Mouse (Mus musculus) heart, adult 2 months (tissue): ENCODE results near the gene Itpr1. TPM values are rescaled to one million over a fixed set of nuclear protein-coding genes. Genes with fewer than 3 reads are reported as not detected.
"Not testable (repeated sequence)": the region's sequence is repeated elsewhere in the genome, so short reads cannot be mapped to it uniquely, and the experiment has no call there.

Experiments
- DNase-seq, 2 experiments: peaks; one replicate each; pipeline ENCODE4 v3.0.0; 2021
- H3K27ac ChIP-seq: fragments of 200-600 bp; 2 replicates; pipeline ENCODE4 v1.8.1; 2022
- H3K27me3 ChIP-seq: fragments of 200-500 bp; 2 replicates; pipeline ENCODE4 v1.6.1; 2012; ENCODE audit warnings: mild to moderate bottlenecking, low read length, inconsistent platforms, mixed read lengths; ENCODE audit not compliant: control insufficient read depth, insufficient read depth
- H3K36me3 ChIP-seq: fragments of 200-500 bp; 2 replicates; pipeline ENCODE4 v1.6.1; 2012; ENCODE audit warnings: low read length, inconsistent platforms; ENCODE audit not compliant: control insufficient read depth, insufficient read depth
- H3K4me1 ChIP-seq: fragments of 200-500 bp; 2 replicates; pipeline ENCODE4 v1.6.1; 2011; ENCODE audit warnings: low read length; ENCODE audit not compliant: control insufficient read depth, insufficient read depth
- H3K4me3 ChIP-seq: fragments of 200-600 bp; 2 replicates; pipeline ENCODE4 v1.8.1; 2022
- H3K79me2 ChIP-seq: fragments of 200-500 bp; replicated peaks from 2 replicates; pipeline ENCODE4 v1.6.1; 2012; ENCODE audit warnings: mild to moderate bottlenecking, inconsistent platforms, low read length, moderate library complexity, mixed read lengths; ENCODE audit not compliant: control insufficient read depth, insufficient read depth
- H3K9ac ChIP-seq: fragments of 200-500 bp; 2 replicates; pipeline ENCODE4 v1.6.1; 2012; ENCODE audit warnings: low read depth, mild to moderate bottlenecking, control low read depth, inconsistent platforms, low read length, mixed read lengths
- CTCF ChIP-seq: fragments of 200-600 bp; IDR thresholded peaks from 2 replicates; pipeline ENCODE4 v1.8.1; 2022; ENCODE audit warnings: antibody characterized with exemption, mild to moderate bottlenecking, moderate library complexity
- EP300 ChIP-seq: fragments of 200-500 bp; IDR thresholded peaks from 2 replicates; pipeline ENCODE4 v1.6.1; 2011; ENCODE audit warnings: low read depth, low read length, control low read depth; ENCODE audit not compliant: insufficient read depth
- POLR2A ChIP-seq: fragments of 200-500 bp; IDR thresholded peaks from 2 replicates; pipeline ENCODE4 v1.6.1; 2011; ENCODE audit warnings: mild to moderate bottlenecking, low read depth, low read length, control low read depth; ENCODE audit not compliant: insufficient read depth
- WGBS: fragments of 180-500 bp; shearing (Covaris S2); methylation state at CpG from one replicate; pipeline ENCODE4 v1.1.7; 2018; 5-methylcytosine and 5-hydroxymethylcytosine counted together
- intact Hi-C: fragments of 180-260 bp; cut with DNase I; formaldehyde crosslinking; loops from one replicate; pipeline ENCODE4 v1.15.1; 2025
- polyA plus RNA-seq: library from polyadenylated mRNA; depleted of rRNA; stranded (reverse); fragments of >200 nt; gene quantifications from 2 replicates; pipeline ENCODE4 v1.2.3, GENCODE M21; 2012
- total RNA-seq, 2 experiments: library from RNA; stranded (reverse); gene quantifications; 2 replicates each; pipeline ENCODE4 v1.2.3; 2021

The Itpr1 gene
- total and polyA plus RNA-seq, 3 experiments = 14.0 to 47.6 (median 37.9) TPM

DNA sequence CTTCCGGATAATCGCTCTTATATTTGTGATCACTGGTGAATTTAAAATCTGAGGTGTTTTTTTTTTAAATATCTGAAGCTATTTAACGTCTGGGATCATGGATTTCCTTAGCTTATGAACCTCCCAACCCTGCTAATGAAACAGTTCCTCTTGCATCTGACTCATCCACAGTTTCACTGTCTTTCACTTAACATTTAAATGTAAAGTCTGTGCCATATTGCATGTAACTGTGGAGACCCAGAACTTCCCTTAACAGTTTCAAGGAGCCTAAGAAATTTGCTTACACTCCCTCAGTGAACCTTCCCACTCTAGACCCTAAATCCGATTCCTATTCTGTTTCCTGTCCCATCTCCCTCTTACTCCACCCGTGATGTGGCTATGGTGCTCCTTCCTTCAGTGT lies 342.0 kb downstream of the Itpr1 start:
- Histone ChIP-seq H3K79me2 (no peaks in the 10 kb centered on the region), H3K9ac (no peak overlapping the region), H3K27me3 (no peaks in the 10 kb centered on the region), H3K36me3 (no peaks in the 10 kb centered on the region; the same call in none of the 2 replicates), H3K4me1 (no peaks in the 10 kb centered on the region), H3K4me3 (no peak overlapping the region), H3K27ac (no peak overlapping the region)
- intact Hi-C loops = no loop called here
- DNase-seq = no peak
- TF ChIP-seq EP300 = no peak
- no peak for TF ChIP-seq CTCF
- TF ChIP-seq POLR2A = no peak
- 78% methylated on average over 5 of the region's 5 CpGs for WGBS

DNA sequence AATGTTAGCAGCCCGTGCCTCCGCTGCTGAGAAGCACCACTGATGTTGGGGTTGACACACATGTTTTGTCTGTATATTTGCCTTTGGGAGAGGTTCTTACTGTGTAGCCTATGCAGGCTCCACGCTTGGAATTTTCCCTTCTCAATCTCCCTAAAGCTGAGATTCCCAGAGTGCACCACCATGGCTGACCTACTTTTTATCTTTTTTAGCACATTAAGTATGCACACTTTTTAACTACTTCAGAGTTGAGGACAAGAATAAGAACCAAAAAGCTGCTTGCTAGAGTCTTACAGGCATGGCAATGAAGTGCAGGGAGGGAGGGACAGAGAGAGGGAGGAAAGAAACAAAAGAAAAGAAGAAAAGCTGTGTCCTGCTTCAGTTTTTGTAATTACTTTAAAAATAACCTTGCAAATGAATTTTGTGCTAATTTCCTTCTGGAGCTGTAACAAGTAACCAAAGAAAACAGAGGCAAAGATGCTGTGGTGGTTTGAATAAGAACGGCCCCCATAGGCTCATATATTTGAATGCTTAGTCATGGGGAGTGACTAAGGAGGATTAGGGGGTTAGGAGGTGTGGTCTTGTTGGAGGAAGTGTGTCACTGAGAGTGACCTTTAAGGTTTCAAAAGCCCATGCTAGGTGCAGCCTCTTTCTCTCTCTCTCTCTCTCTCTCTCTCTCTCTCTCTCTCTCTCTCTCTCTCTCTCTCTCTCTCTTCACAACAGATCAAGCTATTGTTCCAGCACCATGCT lies 344.9 kb downstream of the Itpr1 start:
- Histone ChIP-seq H3K27ac (no peak overlapping the region), H3K4me3 (no peak overlapping the region), H3K79me2 (no peaks in the 10 kb centered on the region), H3K4me1 (no peaks in the 10 kb centered on the region), H3K27me3 (no peaks in the 10 kb centered on the region), H3K9ac (no peak overlapping the region), H3K36me3 (no peaks in the 10 kb centered on the region; the same call in 1 of the 2 replicates)
- DNase-seq = no peak
- intact Hi-C loops = no loop called here
- WGBS = 91% methylated on average over 4 of the region's 4 CpGs
- TF ChIP-seq EP300 (no peak), POLR2A (no peak), CTCF (no peak)

DNA sequence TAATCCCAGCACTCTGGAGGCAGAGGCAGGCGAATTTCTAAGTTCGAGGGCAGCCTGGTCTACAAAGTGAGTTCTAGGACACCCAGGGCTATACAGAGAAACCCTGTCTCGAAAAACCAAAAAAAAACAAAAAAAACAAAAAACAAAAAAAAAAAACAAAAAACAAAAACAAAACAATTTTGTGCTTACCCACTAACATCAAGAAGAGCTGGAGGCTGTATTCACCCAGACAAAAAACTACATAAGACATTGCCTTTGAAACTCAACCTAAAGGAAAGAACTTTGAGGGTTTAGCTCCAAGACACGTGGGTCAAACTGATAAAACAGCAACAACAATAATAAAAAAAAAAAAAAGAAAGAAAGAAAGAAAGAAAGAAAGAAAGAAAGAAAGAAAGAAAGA lies 346.3 kb downstream of the Itpr1 start:
- WGBS = 92% methylated on average over 4 of the region's 4 CpGs
- H3K27me3 ChIP-seq, H3K36me3 ChIP-seq, H3K27ac ChIP-seq, H3K9ac ChIP-seq, H3K79me2 ChIP-seq, H3K4me3 ChIP-seq, intact Hi-C loops, DNase-seq, H3K4me1 ChIP-seq: not testable (repeated sequence)

DNA sequence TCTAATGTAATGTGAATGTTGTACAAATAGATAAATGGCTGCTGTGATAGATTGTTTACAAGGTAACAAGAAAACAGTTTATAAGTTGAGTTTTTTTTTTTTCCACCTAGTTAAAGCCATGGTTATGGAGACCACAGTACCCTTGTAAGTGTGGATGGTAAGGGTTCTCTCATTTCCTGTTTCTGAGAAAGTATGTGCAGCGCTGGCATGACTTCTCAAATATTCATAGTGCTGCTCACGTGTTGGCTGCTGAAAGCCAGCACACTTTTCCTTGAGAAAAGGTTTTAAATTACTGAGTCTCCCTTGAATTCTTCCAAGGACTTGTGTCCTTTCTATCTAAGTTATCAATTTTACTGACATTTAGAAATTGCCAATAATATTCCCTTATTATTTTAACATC lies 350.1 kb downstream of the Itpr1 start:
- TF ChIP-seq EP300 = no peak
- TF ChIP-seq POLR2A = no peak
- TF ChIP-seq CTCF = no peak
- WGBS = 95% methylated on average over 2 of the region's 2 CpGs
- Histone ChIP-seq H3K9ac (no peak overlapping the region), H3K36me3 (no peaks in the 10 kb centered on the region), H3K27ac (no peak overlapping the region), H3K27me3 (no peaks in the 10 kb centered on the region), H3K4me1 (no peaks in the 10 kb centered on the region), H3K79me2 (no peaks in the 10 kb centered on the region), H3K4me3 (no peak overlapping the region)
- intact Hi-C loops = no loop called here
- DNase-seq = no peak

DNA sequence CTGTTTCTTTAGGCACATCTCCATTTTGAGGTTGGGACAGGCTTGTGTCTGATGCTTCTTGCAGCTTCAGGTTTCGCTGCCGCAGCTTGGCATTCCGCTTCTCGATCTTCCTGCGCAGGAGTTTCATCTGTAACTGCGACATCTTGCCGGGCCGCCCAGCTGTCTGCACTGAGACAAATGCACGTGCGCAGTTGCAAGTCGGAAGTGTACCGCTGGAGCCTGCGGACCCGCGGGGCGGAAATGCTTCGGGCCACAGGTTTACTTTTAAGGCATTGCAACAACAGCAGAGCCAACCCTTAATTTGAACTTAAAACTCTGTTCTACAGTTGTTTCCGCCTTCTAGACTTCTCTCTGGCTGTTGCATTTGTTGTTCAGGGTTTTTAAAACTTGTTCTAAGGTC lies 352.6 kb downstream of the Itpr1 start:
- H3K36me3 ChIP-seq, H3K4me1 ChIP-seq, H3K27me3 ChIP-seq, H3K79me2 ChIP-seq, DNase-seq, H3K9ac ChIP-seq, intact Hi-C loops, H3K27ac ChIP-seq, H3K4me3 ChIP-seq: not testable (repeated sequence)
- WGBS = 79% methylated on average over 18 of the region's 18 CpGs

DNA sequence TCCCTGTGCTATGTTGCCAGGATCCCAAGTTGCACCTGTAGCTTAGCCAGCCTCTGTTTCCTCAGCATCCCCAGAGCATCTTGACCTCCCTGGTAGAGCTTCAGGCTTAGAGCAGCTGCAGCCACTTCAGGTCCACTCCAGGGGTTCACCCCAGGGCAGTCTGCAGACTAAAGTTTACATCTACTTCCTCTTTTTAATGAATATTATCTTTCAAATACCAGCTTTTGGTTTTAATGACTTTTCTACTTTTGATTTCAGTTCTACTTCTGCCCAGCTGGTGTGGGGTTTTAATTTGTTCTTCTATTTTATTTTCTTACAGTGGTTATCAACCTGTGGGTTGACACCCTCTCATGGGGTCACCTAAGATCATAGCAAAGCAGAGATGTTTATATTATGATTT lies 353.7 kb downstream of the Itpr1 start:
- no peak overlapping the region for H3K9ac ChIP-seq
- no peaks in the 10 kb centered on the region for H3K79me2 ChIP-seq
- no peak for DNase-seq
- no peak for TF ChIP-seq CTCF
- no peak for TF ChIP-seq POLR2A
- TF ChIP-seq EP300 = no peak
- no peaks in the 10 kb centered on the region for H3K27me3 ChIP-seq
- H3K27ac ChIP-seq = no peak overlapping the region
- intact Hi-C loops = no loop called here
- no peak overlapping the region for H3K4me3 ChIP-seq
- H3K36me3 ChIP-seq = no peaks in the 10 kb centered on the region
- peaks cover 10% of the 10 kb centered on the region for H3K4me1 ChIP-seq
